Mouse (Mus musculus) small intestine, adult 2 months (tissue): Measurements from ENCODE around the gene Slc25a28.

ENCODE experiments used
- CTCF ChIP-seq: fragments of 200-500 bp; IDR thresholded peaks from 2 replicates; pipeline ENCODE4 v1.5.1; 2012; ENCODE audit warnings: low read depth, mild to moderate bottlenecking, control low read depth, inconsistent platforms, low read length, moderate library complexity, mixed read lengths; ENCODE audit not compliant: insufficient replicate concordance, insufficient read length; ENCODE audit errors: extremely low read depth
- POLR2A ChIP-seq: fragments of 200-500 bp; IDR thresholded peaks from 2 replicates; pipeline ENCODE4 v1.6.1; 2012; ENCODE audit warnings: low read depth, mild to moderate bottlenecking, control low read depth, inconsistent platforms, low read length, moderate library complexity

- no peak for TF ChIP-seq POLR2A
- TF ChIP-seq CTCF, result no peak
These were observed 11.2 kb downstream of the Slc25a28 start for GRCm38 (mm10) chr19:43663471-43663870.
